Mouse (Mus musculus) embryonic facial prominence, embryonic 15.5 days (tissue): ENCODE measurements at regions not wholly inside any gene's neighbourhood (a gene's known extent, or its start where the extent isn't known, plus 50 kb on each side); places are given as distances from the start of the nearest gene placed in this dataset.

Experiments used
- ATAC-seq: fragments of 200-750 bp; cut with Nextera tagmentation; 2 replicates; pipeline ENCODE4 v1.8.0; 2017; ENCODE audit warnings: low read depth, moderate TSS enrichment; ENCODE audit not compliant: insufficient number of reproducible peaks, low FRiP score, low TSS enrichment
- H3K27ac ChIP-seq: fragments of 300-500 bp; sonication (generic); replicated peaks from 2 replicates; pipeline ENCODE4 v1.5.1; 2015; ENCODE audit warnings: mild to moderate bottlenecking, inconsistent platforms
- H3K27me3 ChIP-seq: fragments of 300-500 bp; sonication (generic); 2 replicates; pipeline ENCODE4 v1.6.1; 2015; ENCODE audit warnings: inconsistent platforms
- H3K36me3 ChIP-seq: fragments of 300-500 bp; sonication (generic); 2 replicates; pipeline ENCODE4 v1.6.1; 2015; ENCODE audit warnings: mild to moderate bottlenecking, inconsistent platforms
- H3K4me1 ChIP-seq: fragments of 300-500 bp; sonication (generic); 2 replicates; pipeline ENCODE4 v1.6.1; 2015; ENCODE audit warnings: inconsistent platforms
- H3K4me2 ChIP-seq: fragments of 300-500 bp; sonication (generic); replicated peaks from 2 replicates; pipeline ENCODE4 v1.6.1; 2015; ENCODE audit warnings: mild to moderate bottlenecking, inconsistent platforms
- H3K4me3 ChIP-seq: fragments of 300-500 bp; sonication (generic); replicated peaks from 2 replicates; pipeline ENCODE4 v1.5.1; 2015; ENCODE audit warnings: mild to moderate bottlenecking, inconsistent platforms
- H3K9ac ChIP-seq: fragments of 300-500 bp; sonication (generic); 2 replicates; pipeline ENCODE4 v1.6.1; 2015; ENCODE audit warnings: inconsistent platforms
- H3K9me3 ChIP-seq: fragments of 300-500 bp; sonication (generic); replicated peaks from 2 replicates; pipeline ENCODE4 v1.6.1; 2016; ENCODE audit warnings: inconsistent platforms
- WGBS: fragments of 180-500 bp; shearing (Covaris S2); methylation state at CpG from one replicate; pipeline ENCODE4 v1.1.7; 2015; 5-methylcytosine and 5-hydroxymethylcytosine counted together

DNA sequence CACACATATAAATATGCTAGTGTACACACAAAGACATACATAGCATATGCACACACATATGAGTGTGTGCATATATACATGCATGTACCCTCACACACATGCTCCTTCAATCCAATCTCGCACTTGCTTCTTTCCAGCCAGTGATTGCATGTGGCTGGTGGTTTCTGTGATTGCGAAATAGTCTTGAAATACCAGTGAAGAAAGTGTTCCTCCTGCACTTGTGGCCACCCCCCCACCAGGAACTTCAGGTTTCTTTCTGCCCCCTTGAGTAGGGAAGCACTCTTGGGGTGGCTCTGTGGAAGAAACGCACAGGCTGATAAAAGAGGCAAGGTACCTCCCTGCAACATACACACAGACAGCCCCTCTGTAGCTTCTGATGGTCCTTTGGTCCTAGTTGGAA is 283.6 kb upstream of the Klf4 start:
- ATAC-seq = no peak
- H3K9ac ChIP-seq = no peak overlapping the region
- H3K9me3 ChIP-seq = no peaks in the 10 kb centered on the region
- no peaks in the 10 kb centered on the region for H3K36me3 ChIP-seq
- no peaks in the 10 kb centered on the region for H3K4me1 ChIP-seq
- no peak overlapping the region for H3K4me2 ChIP-seq
- H3K27me3 ChIP-seq = no peaks in the 10 kb centered on the region
- no peak overlapping the region for H3K4me3 ChIP-seq
- H3K27ac ChIP-seq = no peak overlapping the region
- 84% methylated on average over 3 of the region's 3 CpGs for WGBS

DNA sequence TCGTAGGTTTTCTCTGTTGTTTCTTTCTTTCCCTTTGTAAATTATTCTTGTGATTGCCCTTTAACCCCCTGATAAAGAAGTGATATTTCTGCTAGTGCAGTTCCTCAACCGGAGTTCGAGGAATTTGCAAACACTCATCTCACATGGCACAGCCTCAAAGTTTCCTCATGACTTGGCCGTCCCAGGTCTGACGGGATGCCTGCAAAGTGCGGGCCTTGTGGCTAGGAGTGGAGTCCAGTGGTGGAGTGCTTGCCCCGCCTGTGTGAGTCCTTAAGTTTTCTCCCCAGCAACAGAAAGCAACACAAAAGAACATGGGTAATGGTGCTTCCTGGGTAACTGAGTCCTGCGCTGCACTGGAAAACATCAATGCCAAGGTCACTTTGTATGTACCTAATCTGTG is 280.6 kb upstream of the Klf4 start:
- no peaks in the 10 kb centered on the region for H3K9me3 ChIP-seq
- no peaks in the 10 kb centered on the region for H3K4me1 ChIP-seq
- WGBS = 87% methylated on average over 8 of the region's 8 CpGs
- H3K4me3 ChIP-seq = no peak overlapping the region
- H3K9ac ChIP-seq = no peak overlapping the region
- no peak overlapping the region for H3K4me2 ChIP-seq
- H3K27ac ChIP-seq = no peak overlapping the region
- ATAC-seq = no peak
- H3K27me3 ChIP-seq = no peaks in the 10 kb centered on the region
- no peaks in the 10 kb centered on the region for H3K36me3 ChIP-seq

DNA sequence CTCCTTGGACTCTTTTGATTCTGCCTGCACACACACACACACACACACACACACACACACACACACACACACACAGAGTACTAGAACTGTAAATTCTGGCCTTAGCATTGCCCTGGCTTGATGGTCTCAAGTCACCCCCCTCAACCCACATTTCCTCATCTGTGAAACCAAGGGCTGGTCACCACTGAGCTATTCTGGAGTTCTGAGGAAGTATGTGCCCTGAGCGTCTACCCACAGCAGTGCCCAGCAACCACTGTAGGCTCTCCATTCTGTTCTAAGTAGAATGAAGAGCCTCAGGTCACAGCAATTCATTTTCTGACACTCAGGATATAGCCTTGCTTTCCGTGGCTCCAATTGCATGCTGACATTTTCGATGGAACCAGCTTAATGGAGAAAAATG is 279.4 kb upstream of the Klf4 start:
- no peak for ATAC-seq
- H3K4me1 ChIP-seq = no peaks in the 10 kb centered on the region
- H3K27ac ChIP-seq = no peak overlapping the region
- no peaks in the 10 kb centered on the region for H3K27me3 ChIP-seq
- no peak overlapping the region for H3K4me3 ChIP-seq
- no peaks in the 10 kb centered on the region for H3K36me3 ChIP-seq
- WGBS = 82% methylated on average over 3 of the region's 3 CpGs
- no peaks in the 10 kb centered on the region for H3K9me3 ChIP-seq
- no peak overlapping the region for H3K4me2 ChIP-seq
- no peak overlapping the region for H3K9ac ChIP-seq

DNA sequence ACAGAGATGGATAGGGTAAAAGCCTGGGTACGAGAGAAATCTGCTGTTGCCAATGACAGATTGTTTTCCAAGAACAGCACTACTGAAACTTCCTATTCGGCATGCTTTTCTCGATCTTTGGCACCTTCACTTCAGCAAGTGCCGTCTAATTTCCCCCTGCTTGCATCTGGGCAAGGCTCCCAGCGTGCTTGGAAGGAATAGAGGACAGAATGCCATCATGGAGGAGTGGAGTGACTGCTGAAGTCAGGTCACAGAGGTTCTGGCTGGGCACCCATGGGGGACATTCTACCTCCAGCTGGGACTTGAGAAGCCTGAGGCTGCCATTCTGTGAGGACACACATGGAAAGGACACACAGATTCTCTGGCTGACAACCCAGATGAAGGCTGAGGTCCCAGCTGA is 276.2 kb upstream of the Klf4 start:
- Histone ChIP-seq H3K4me1 (no peaks in the 10 kb centered on the region), H3K27ac (no peak overlapping the region), H3K4me3 (no peak overlapping the region), H3K36me3 (no peaks in the 10 kb centered on the region), H3K4me2 (no peak overlapping the region), H3K27me3 (no peaks in the 10 kb centered on the region), H3K9ac (no peak overlapping the region), H3K9me3 (no peaks in the 10 kb centered on the region)
- 71% methylated on average over 5 of the region's 5 CpGs for WGBS
- no peak for ATAC-seq

DNA sequence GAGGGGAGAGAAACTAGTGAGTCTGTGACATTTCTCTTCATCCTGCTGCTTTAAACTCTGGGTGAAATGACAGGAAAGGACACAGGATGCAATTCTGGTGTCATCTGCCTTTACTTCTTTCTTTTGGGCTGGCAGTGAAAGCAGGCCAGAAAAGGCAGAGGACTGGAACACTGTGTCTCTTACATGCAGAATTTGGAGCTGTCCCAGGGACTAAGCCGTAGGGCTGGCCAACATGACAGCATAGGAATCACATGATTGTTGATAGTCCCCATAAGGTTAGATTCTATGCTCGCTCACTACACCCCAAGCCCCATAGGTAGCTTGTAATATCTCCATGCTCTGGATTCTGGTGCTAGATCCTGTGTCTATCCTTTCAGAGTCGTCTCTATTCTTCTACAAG is 274.5 kb upstream of the Klf4 start:
- Histone ChIP-seq H3K4me1 (no peaks in the 10 kb centered on the region; the same call in 1 of the 2 replicates), H3K36me3 (no peaks in the 10 kb centered on the region), H3K27ac (no peak overlapping the region), H3K27me3 (no peaks in the 10 kb centered on the region), H3K9ac (no peak overlapping the region), H3K4me2 (no peak overlapping the region), H3K9me3 (no peaks in the 10 kb centered on the region), H3K4me3 (no peak overlapping the region)
- WGBS = 85% methylated on average over 3 of the region's 3 CpGs
- no peak for ATAC-seq

DNA sequence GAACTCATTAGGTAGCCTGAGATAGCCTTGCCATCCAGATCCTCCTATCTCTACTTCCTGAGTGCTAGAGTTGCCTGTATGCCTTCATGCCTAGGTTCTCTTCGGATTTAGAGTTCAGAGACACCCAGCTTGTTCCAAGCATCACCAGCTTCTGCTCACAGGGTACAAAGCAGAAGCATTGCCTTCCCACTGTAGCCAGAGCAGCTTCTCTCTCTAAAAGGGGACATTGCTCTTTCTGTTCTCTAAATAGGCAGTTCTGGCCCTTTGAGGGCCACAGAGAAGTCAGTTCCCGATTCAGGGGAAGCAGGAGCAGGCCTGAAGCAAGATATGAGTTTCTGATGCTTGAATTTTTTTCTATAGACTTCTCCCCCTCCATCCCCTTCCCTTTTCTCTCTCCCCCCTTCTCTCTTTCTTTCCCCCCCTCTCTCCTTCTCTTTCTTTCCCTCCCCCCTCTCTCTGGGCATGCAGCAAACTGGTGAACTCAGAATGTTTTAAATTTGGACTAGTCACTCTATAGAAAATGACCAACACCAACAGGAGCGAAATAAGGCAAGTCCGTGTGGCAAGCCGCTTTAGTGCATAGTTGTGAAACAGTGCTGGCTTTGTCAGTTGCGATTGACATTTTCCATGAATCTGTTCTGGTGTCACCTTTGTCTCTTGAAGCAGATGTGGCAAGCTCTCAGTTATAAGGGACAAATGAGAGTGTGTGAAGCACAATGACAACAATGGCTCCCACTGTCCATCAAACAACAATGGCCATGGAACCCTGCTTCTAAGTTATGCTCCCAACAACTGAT is 273.2 kb upstream of the Klf4 start:
- H3K27me3 ChIP-seq = no peaks in the 10 kb centered on the region
- no peak overlapping the region for H3K4me3 ChIP-seq
- ATAC-seq = no peak
- H3K4me1 ChIP-seq = no peaks in the 10 kb centered on the region; the same call in 1 of the 2 replicates
- H3K9ac ChIP-seq = no peak overlapping the region
- no peak overlapping the region for H3K27ac ChIP-seq
- H3K4me2 ChIP-seq = no peak overlapping the region
- WGBS = 90% methylated on average over 6 of the region's 6 CpGs
- H3K9me3 ChIP-seq = no peaks in the 10 kb centered on the region
- H3K36me3 ChIP-seq = no peaks in the 10 kb centered on the region

DNA sequence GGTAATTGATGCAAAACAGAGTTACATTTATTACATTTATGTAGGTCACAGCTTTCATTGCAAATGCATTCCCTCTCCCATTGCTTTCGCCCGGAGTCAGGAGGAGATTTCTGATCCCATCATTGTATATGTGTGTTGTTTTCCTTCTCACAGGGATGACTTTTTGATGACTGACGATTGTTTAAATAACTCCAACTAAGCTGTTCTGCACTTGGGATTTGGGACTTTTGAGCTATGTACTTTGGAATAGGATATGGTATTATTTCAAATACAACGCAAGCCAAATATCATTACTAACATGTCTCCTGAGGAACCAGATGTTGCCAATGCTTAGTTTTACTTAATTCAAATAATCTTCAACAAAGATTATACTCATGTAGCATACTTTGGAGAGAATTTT is 269.8 kb upstream of the Klf4 start:
- no peaks in the 10 kb centered on the region; the same call in 1 of the 2 replicates for H3K4me1 ChIP-seq
- H3K27me3 ChIP-seq = no peaks in the 10 kb centered on the region
- H3K36me3 ChIP-seq = no peaks in the 10 kb centered on the region
- ATAC-seq = no peak
- 55% methylated on average over 4 of the region's 4 CpGs for WGBS
- H3K4me3 ChIP-seq = no peak overlapping the region
- no peak overlapping the region for H3K4me2 ChIP-seq
- no peak overlapping the region for H3K9ac ChIP-seq
- no peaks in the 10 kb centered on the region for H3K9me3 ChIP-seq
- H3K27ac ChIP-seq = no peak overlapping the region

DNA sequence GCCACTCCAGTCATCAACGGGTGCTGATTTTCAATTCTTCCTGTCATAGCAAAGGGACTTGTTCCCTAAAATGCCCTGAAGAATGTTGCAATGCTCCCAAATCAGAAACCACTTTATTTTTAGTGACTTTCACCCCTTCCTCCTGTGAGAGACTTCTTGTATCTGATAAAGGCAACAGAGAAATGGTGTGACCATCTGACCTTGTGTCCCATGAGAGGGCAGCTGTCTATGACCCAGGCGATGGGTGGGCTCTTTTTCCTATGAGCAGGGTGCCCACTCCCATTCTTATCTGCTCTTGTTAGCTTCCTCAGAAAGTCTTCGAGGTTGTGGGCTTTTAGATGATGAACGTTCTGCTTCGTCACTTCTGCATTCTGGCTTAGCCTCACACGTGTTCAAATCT is 265.8 kb upstream of the Klf4 start:
- no peak overlapping the region for H3K4me3 ChIP-seq
- H3K36me3 ChIP-seq = no peaks in the 10 kb centered on the region
- H3K4me2 ChIP-seq = no peak overlapping the region
- WGBS = 81% methylated on average over 6 of the region's 6 CpGs
- H3K4me1 ChIP-seq = no peaks in the 10 kb centered on the region; the same call in 1 of the 2 replicates
- ATAC-seq = no peak
- H3K9me3 ChIP-seq = no peaks in the 10 kb centered on the region
- H3K9ac ChIP-seq = no peak overlapping the region
- no peaks in the 10 kb centered on the region for H3K27me3 ChIP-seq
- no peak overlapping the region for H3K27ac ChIP-seq

DNA sequence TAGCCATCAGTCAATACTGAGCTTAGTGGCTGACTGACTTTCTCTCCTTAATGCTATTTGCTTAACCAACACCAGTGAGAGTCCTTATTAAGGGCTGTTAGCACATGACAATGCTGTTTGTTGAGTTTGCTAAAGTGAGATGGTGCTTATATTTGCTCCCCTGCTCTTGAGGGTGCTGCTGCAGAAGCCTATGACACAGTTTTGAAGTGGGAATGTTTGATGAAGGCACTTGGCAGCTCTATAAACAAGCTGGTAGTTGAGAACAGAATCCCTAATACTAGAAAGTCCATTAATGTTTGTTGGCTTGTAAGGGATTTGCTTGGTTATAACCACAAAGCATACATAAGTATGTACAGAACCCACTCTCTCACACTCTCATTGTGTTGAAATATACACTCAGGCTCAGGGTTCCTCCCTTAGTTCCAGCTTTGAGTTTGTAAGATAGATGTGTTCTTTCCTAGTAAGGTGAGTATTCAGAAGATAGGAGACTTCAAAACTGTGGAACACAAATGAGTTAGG is 249.1 kb upstream of the Klf4 start:
- H3K4me1 ChIP-seq = no peaks in the 10 kb centered on the region
- no peak overlapping the region for H3K4me3 ChIP-seq
- H3K4me2 ChIP-seq = no peak overlapping the region
- no peaks in the 10 kb centered on the region for H3K27me3 ChIP-seq
- no peak overlapping the region for H3K27ac ChIP-seq
- no peak overlapping the region for H3K9ac ChIP-seq
- H3K9me3 ChIP-seq = no peaks in the 10 kb centered on the region
- no peak for ATAC-seq
- H3K36me3 ChIP-seq = no peaks in the 10 kb centered on the region

DNA sequence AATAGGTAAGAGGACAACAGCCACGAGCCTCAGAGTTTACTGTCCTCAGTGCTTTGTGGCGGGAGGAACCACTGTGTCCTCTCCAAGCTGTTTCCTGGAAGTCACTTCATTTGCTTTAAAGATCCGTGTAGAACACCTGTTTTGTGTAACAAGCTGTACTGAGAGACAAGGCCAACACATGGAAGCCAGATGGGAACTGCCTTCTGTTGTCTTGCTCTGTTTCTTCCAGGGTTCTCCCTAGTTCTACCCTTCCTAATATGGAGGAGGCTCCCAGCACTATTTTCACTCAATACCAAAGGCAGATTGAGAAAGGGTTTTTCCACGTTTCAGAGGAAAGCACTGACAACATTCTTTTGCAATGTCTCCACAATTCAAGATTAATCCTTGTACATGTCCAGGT is 247.3 kb upstream of the Klf4 start:
- no peaks in the 10 kb centered on the region for H3K4me1 ChIP-seq
- H3K36me3 ChIP-seq = no peaks in the 10 kb centered on the region
- no peaks in the 10 kb centered on the region for H3K9me3 ChIP-seq
- no peak overlapping the region for H3K27ac ChIP-seq
- no peak overlapping the region for H3K4me2 ChIP-seq
- 46% methylated on average over 4 of the region's 4 CpGs for WGBS
- H3K4me3 ChIP-seq = no peak overlapping the region
- no peak for ATAC-seq
- no peaks in the 10 kb centered on the region for H3K27me3 ChIP-seq
- H3K9ac ChIP-seq = no peak overlapping the region

DNA sequence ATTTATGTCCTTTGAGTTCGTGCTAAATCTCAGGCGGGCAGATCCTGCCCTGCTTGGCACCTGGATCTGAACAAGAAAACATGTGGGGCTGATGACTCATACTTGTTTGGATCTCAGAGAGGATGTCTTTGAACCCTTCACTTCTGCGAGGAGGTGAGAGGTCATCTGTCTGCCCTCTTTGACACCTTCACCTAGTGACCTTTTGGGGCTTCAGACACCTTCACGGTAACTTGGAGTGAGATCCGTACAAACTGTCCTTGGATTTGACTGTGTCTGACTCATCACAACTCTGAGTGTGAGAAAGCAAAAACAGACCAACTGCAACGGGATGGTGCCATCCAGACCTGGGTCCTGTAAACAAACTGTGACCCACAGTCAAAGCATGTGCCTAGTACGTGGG is 243.6 kb upstream of the Klf4 start:
- no peaks in the 10 kb centered on the region for H3K36me3 ChIP-seq

DNA sequence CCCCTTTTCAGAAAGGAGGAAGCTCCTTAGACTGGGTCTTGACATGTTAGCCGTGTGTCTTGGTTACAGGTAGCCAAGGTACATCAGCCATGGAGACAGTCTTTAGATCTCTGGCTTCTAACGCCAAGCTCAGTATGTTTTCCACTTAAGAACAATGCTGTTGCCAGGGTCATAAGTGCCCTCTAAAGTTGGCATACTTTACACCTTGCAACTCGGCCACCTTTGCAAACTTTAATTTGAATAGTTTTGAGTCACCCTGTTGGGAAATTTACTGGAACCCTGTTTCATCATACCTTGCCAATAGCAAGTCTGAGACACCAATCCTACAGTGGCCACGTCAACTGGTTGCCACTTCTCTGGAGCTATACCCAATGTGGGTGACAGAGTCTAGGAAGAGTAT is 242.3 kb upstream of the Klf4 start:
- 89% methylated on average over 4 of the region's 4 CpGs for WGBS

More for the DNA sequence above, 243.6 kb upstream of the Klf4 start:
- no peaks in the 10 kb centered on the region for H3K9me3 ChIP-seq
- no peak for ATAC-seq
- H3K4me3 ChIP-seq = no peak overlapping the region
- H3K27ac ChIP-seq = no peak overlapping the region
- 70% methylated on average over 7 of the region's 7 CpGs for WGBS
- H3K4me2 ChIP-seq = no peak overlapping the region
- no peak overlapping the region for H3K9ac ChIP-seq
- no peaks in the 10 kb centered on the region for H3K27me3 ChIP-seq
- no peaks in the 10 kb centered on the region for H3K4me1 ChIP-seq

More for the DNA sequence above, 242.3 kb upstream of the Klf4 start:
- no peaks in the 10 kb centered on the region for H3K9me3 ChIP-seq
- ATAC-seq = no peak
- no peak overlapping the region for H3K9ac ChIP-seq
- no peak overlapping the region for H3K4me2 ChIP-seq
- H3K27me3 ChIP-seq = no peaks in the 10 kb centered on the region
- H3K27ac ChIP-seq = no peak overlapping the region
- H3K36me3 ChIP-seq = no peaks in the 10 kb centered on the region
- H3K4me3 ChIP-seq = no peak overlapping the region
- H3K4me1 ChIP-seq = no peaks in the 10 kb centered on the region
